Mouse (Mus musculus): ENCODE measurements around the gene Tgoln1.

- no peak for TF ChIP-seq POLR2A (IDR thresholded peaks at IDR 0.05; ENCODE audit: control insufficient read depth, low read depth, low read length)
- TF ChIP-seq CTCF (IDR thresholded peaks at IDR 0.05; ENCODE audit: control insufficient read depth, insufficient read depth, insufficient replicate concordance, low read depth, low read length): no peak
These were observed 37.6 kb upstream of the Tgoln1 start for GRCm38 (mm10) chr6:72654355-72654754.

Data from testis, adult 2 months (tissue).